Mouse (Mus musculus): ENCODE measurements around the gene Srpk3.
A peak's percentile ranks its signal among the peaks of the same experiment; 100 is the strongest.

The Srpk3 gene

GRCm38 (mm10) chrX:73798502-73798901 lies 24.3 kb downstream of the Srpk3 start:
- DNase-seq (ENCODE audit: low spot score in 2 of 2): peak; percentile 45 to 66

GRCm38 (mm10) chrX:73805814-73806213 lies 31.6 kb downstream of the Srpk3 start:
- DNase-seq (ENCODE audit: low spot score in 2 of 2): no peak

- DNase-seq (ENCODE audit: low spot score in 2 of 2): no peak
Observed at GRCm38 (mm10) chrX:73815072-73815471, 40.9 kb downstream of the Srpk3 start.

GRCm38 (mm10) chrX:73816596-73817314 lies 42.5 kb downstream of the Srpk3 start:
- no peak for DNase-seq (ENCODE audit: low spot score in 2 of 2)

- no peak for DNase-seq (ENCODE audit: low spot score in 2 of 2)
Observed at GRCm38 (mm10) chrX:73823747-73824146, 49.5 kb downstream of the Srpk3 start.

- no peak for DNase-seq (ENCODE audit: low spot score in 2 of 2)
Observed at GRCm38 (mm10) chrX:73824185-73825151, 50.3 kb downstream of the Srpk3 start, which contains the start of gene Pdzd4. TSS of gene Pdzd4 (minus strand) at chrX:73824969.
